22 mouse cellular contexts compared by ENCODE assay signal in genomic region chr13:95637737-95638136, GRCm38 (mm10). TPM values are rescaled to one million over a fixed set of nuclear protein-coding genes. Genes with fewer than 3 reads are reported as not detected.
DNase-seq lines count a peak whose midpoint lies in the region; ATAC-seq and TF ChIP-seq lines count a peak whose summit lies in the region.
"Had no signal": no experiment of that assay in that cellular context is flagged by ENCODE, and none has a peak within 500 bp of the region (broad histone marks: within the 10 kb centered on the region; RNA-seq: fewer than 3 reads in every experiment).

No protein-coding gene starts in this region.

- 92% methylated on average over 10 of the region's 10 CpGs for WGBS in forebrain, embryonic 10.5 days
- 88% methylated on average over 10 of the region's 10 CpGs for WGBS in forebrain, embryonic 11.5 days
- 70% methylated on average over 10 of the region's 10 CpGs for WGBS in heart, embryonic 16.5 days
- WGBS in liver, embryonic 12.5 days (ENCODE audit: insufficient replicate concordance): 55% methylated on average over 10 of the region's 10 CpGs
- 77% methylated on average over 10 of the region's 10 CpGs for WGBS in stomach, embryonic 16.5 days
- WGBS in stomach, postnatal 0 days: 80% methylated on average over 10 of the region's 10 CpGs

- ATAC-seq in forebrain, embryonic 11.5 days (replicated peaks; ENCODE audit: low FRiP score): no peak
- no peak for ATAC-seq in heart, embryonic 16.5 days (replicated peaks; ENCODE audit: extremely low read depth, insufficient read depth, low FRiP score)
- ATAC-seq in liver, embryonic 12.5 days: peak; percentile 42
- ATAC-seq in stomach, embryonic 16.5 days (ENCODE audit: insufficient read depth, low FRiP score): no peak
- no peak for ATAC-seq in stomach, postnatal 0 days (ENCODE audit: low FRiP score, low TSS enrichment)
- ATAC-seq: forebrain, embryonic 14.5 days; inflammation-experienced regulatory T-cells, adult 6 months; Patski had no signal

- H3K27ac ChIP-seq in forebrain, embryonic 10.5 days: peak overlapping the region; percentile 57; the same call in 1 of the 2 replicates
- H3K27ac ChIP-seq in forebrain, embryonic 11.5 days (ENCODE audit: low read depth, low read length): no peak overlapping the region
- H3K27ac ChIP-seq in heart, embryonic 16.5 days (ENCODE audit: low read length): 0 out of 2 replicates have a peak overlapping the region, but pooled peaks have one; percentile 24
- peak overlapping the region; percentile 71 for H3K27ac ChIP-seq in liver, embryonic 12.5 days
- peak overlapping the region; percentile 6; the same call in 1 of the 2 replicates for H3K27ac ChIP-seq in stomach, embryonic 16.5 days (ENCODE audit: low read length)
- no peak overlapping the region for H3K27ac ChIP-seq in stomach, postnatal 0 days (replicated peaks)
- H3K27ac ChIP-seq: left cerebral cortex, adult 2 months; limb, embryonic 12.5 days had no signal

- no peak overlapping the region for H3K4me2 ChIP-seq in forebrain, embryonic 11.5 days (ENCODE audit: low read depth, low read length, severe bottlenecking)
- H3K4me2 ChIP-seq in heart, embryonic 16.5 days (ENCODE audit: low read depth, low read length): no peak overlapping the region
- no peak overlapping the region for H3K4me2 ChIP-seq in liver, embryonic 12.5 days
- H3K4me2 ChIP-seq in stomach, embryonic 16.5 days (ENCODE audit: low read depth, low read length): no peak overlapping the region
- H3K4me2 ChIP-seq in stomach, postnatal 0 days (replicated peaks; ENCODE audit: low read depth): no peak overlapping the region
- H3K4me2 ChIP-seq: limb, embryonic 12.5 days had no signal

- no peak for TF ChIP-seq EP300 in stomach, postnatal 0 days (optimal IDR thresholded peaks at IDR 0.05)

- H3K9ac ChIP-seq in forebrain, embryonic 11.5 days (ENCODE audit: low read length): no peak overlapping the region
- no peak overlapping the region for H3K9ac ChIP-seq in heart, embryonic 16.5 days (ENCODE audit: low read length)
- H3K9ac ChIP-seq in liver, embryonic 12.5 days: no peak overlapping the region
- no peak overlapping the region for H3K9ac ChIP-seq in stomach, embryonic 16.5 days (ENCODE audit: low read length)
- no peak overlapping the region for H3K9ac ChIP-seq in stomach, postnatal 0 days (ENCODE audit: low read length)
- H3K9ac ChIP-seq: limb, embryonic 12.5 days had no signal

- H3K27me3 ChIP-seq in forebrain, embryonic 10.5 days (ENCODE audit: poor library complexity, severe bottlenecking): no peaks in the 10 kb centered on the region
- H3K27me3 ChIP-seq in forebrain, embryonic 11.5 days (ENCODE audit: control insufficient read depth, insufficient read depth, low read length): no peaks in the 10 kb centered on the region
- H3K27me3 ChIP-seq in heart, embryonic 16.5 days (ENCODE audit: control insufficient read depth, insufficient read depth, low read length): no peaks in the 10 kb centered on the region
- H3K27me3 ChIP-seq in liver, embryonic 12.5 days (replicated peaks): no peaks in the 10 kb centered on the region
- no peaks in the 10 kb centered on the region for H3K27me3 ChIP-seq in stomach, embryonic 16.5 days (ENCODE audit: control insufficient read depth, insufficient read depth, low read length)
- no peaks in the 10 kb centered on the region for H3K27me3 ChIP-seq in stomach, postnatal 0 days (ENCODE audit: control insufficient read depth, insufficient read depth, low read length)
- H3K27me3 ChIP-seq: limb, embryonic 12.5 days; Patski had no signal

- no peak for DNase-seq in forebrain, embryonic 10.5 days (ENCODE audit: extremely low spot score, low spot score)
- no peak for DNase-seq in forebrain, embryonic 11.5 days (ENCODE audit: low spot score)
- DNase-seq in heart, adult 8-10 months (ENCODE audit: low spot score): no peak
- no peak for DNase-seq in liver
- DNase-seq in stomach, postnatal 0 days (ENCODE audit: low spot score): no peak
- DNase-seq: adrenal gland, adult 8-10 months; cerebellum, adult 8-10 months; gastrocnemius, postnatal 25 days; kidney, adult 2 months; kidney, postnatal 4 days; layer of hippocampus, adult 9-11 months; lung, adult 2 months; retina, postnatal 1 day; right cerebral cortex, postnatal 4 days had no signal

- no peak for TF ChIP-seq CTCF in stomach, postnatal 0 days (IDR thresholded peaks at IDR 0.05; ENCODE audit: low read depth)

- H3K36me3 ChIP-seq in forebrain, embryonic 10.5 days (replicated peaks): peaks cover 29% of the 10 kb centered on the region
- H3K36me3 ChIP-seq in forebrain, embryonic 11.5 days (ENCODE audit: control insufficient read depth, insufficient read depth, low read length): no peaks in the 10 kb centered on the region; the same call in 1 of the 2 replicates
- no peaks in the 10 kb centered on the region for H3K36me3 ChIP-seq in heart, embryonic 16.5 days (ENCODE audit: control insufficient read depth, insufficient read depth)
- peaks cover 44% of the 10 kb centered on the region for H3K36me3 ChIP-seq in liver, embryonic 12.5 days
- H3K36me3 ChIP-seq in stomach, embryonic 16.5 days (ENCODE audit: control insufficient read depth, insufficient read depth, low read length): no peaks in the 10 kb centered on the region
- H3K36me3 ChIP-seq in stomach, postnatal 0 days (ENCODE audit: control insufficient read depth, insufficient read depth, low read length): no peaks in the 10 kb centered on the region; the same call in 1 of the 2 replicates

- no peaks in the 10 kb centered on the region for H3K9me3 ChIP-seq in forebrain, embryonic 10.5 days
- no peaks in the 10 kb centered on the region for H3K9me3 ChIP-seq in forebrain, embryonic 11.5 days (ENCODE audit: control insufficient read depth, low read length)
- no peaks in the 10 kb centered on the region for H3K9me3 ChIP-seq in heart, embryonic 16.5 days (replicated peaks; ENCODE audit: control insufficient read depth, low read length)
- no peaks in the 10 kb centered on the region for H3K9me3 ChIP-seq in liver, embryonic 12.5 days (replicated peaks)
- H3K9me3 ChIP-seq in stomach, embryonic 16.5 days (replicated peaks; ENCODE audit: control insufficient read depth, low read length): no peaks in the 10 kb centered on the region
- H3K9me3 ChIP-seq in stomach, postnatal 0 days (ENCODE audit: control insufficient read depth, low read length): no peaks in the 10 kb centered on the region
- H3K9me3 ChIP-seq: limb, embryonic 12.5 days had no signal

- peaks cover 21% of the 10 kb centered on the region for H3K4me1 ChIP-seq in forebrain, embryonic 10.5 days
- peaks cover 5% of the 10 kb centered on the region; the same call in 1 of the 2 replicates for H3K4me1 ChIP-seq in forebrain, embryonic 11.5 days (replicated peaks; ENCODE audit: control insufficient read depth, insufficient read depth, low read length)
- peaks cover 19% of the 10 kb centered on the region for H3K4me1 ChIP-seq in heart, embryonic 16.5 days (ENCODE audit: control insufficient read depth, insufficient read depth, low read length)
- H3K4me1 ChIP-seq in liver, embryonic 12.5 days: peaks cover 45% of the 10 kb centered on the region
- H3K4me1 ChIP-seq in stomach, embryonic 16.5 days (ENCODE audit: control insufficient read depth, insufficient read depth, low read length): peaks cover 10% of the 10 kb centered on the region; the same call in 1 of the 2 replicates
- no peaks in the 10 kb centered on the region for H3K4me1 ChIP-seq in stomach, postnatal 0 days (replicated peaks; ENCODE audit: control insufficient read depth, insufficient read depth)

- no peak overlapping the region for H3K4me3 ChIP-seq in forebrain, embryonic 10.5 days
- H3K4me3 ChIP-seq in forebrain, embryonic 11.5 days (ENCODE audit: low read depth, low read length): no peak overlapping the region
- no peak overlapping the region for H3K4me3 ChIP-seq in heart, embryonic 16.5 days (ENCODE audit: low read length)
- H3K4me3 ChIP-seq in liver, embryonic 12.5 days: no peak overlapping the region
- H3K4me3 ChIP-seq in stomach, embryonic 16.5 days (replicated peaks; ENCODE audit: low read length): no peak overlapping the region
- H3K4me3 ChIP-seq in stomach, postnatal 0 days (ENCODE audit: low read depth, low read length): no peak overlapping the region
- H3K4me3 ChIP-seq: left cerebral cortex, adult 2 months; limb, embryonic 12.5 days had no signal

RNA-seq across cellular contexts. Expression of gene F2r, which starts 19.4 kb away (rescaled TPM):
- polyA plus RNA-seq in forebrain, embryonic 10.5 days (2016; fragmentation: Nextera tagmentation; extraction: Ambion mirVana): 106 and 110 TPM in 2 replicates
- 121 and 122 TPM in 2 replicates for polyA plus RNA-seq in forebrain, embryonic 11.5 days (2014; fragmentation: Nextera tagmentation; extraction: Ambion mirVana)
- 96.3 and 107 TPM in 2 replicates for polyA plus RNA-seq in heart, embryonic 16.5 days (2015; fragmentation: Nextera tagmentation; extraction: Ambion mirVana)
- total RNA-seq in heart, adult 8-10 months (2022): 10 to 100 TPM; 19.6 to 24.5 (median 21.5) TPM
- polyA plus RNA-seq in liver, embryonic 12.5 days (2016; fragmentation: Nextera tagmentation; extraction: Ambion mirVana): 84.2 and 84.3 TPM in 2 replicates
- 62.5 and 65.0 TPM in 2 replicates for polyA plus RNA-seq in stomach, embryonic 16.5 days (2015; fragmentation: Nextera tagmentation; extraction: Ambion mirVana)
- 20.1 and 23.0 TPM in 2 replicates for polyA plus RNA-seq in stomach, postnatal 0 days (2015; fragmentation: Nextera tagmentation; extraction: Ambion mirVana)

RNA-seq across cellular contexts. Expression of gene F2rl2, which starts 58.9 kb away (rescaled TPM):
- polyA plus RNA-seq in forebrain, embryonic 10.5 days (2016; fragmentation: Nextera tagmentation; extraction: Ambion mirVana): 1.9 and 2.2 TPM in 2 replicates
- polyA plus RNA-seq in forebrain, embryonic 11.5 days (2014; fragmentation: Nextera tagmentation; extraction: Ambion mirVana): 2.3 and 3.1 TPM in 2 replicates
- polyA plus RNA-seq in heart, embryonic 16.5 days (2015; fragmentation: Nextera tagmentation; extraction: Ambion mirVana): 0.37 and 0.72 TPM in 2 replicates
- total RNA-seq in heart, adult 8-10 months (2022): under 1 TPM in 2 of 4 experiments, not detected in 2; 0.19 to 0.32 TPM
- polyA plus RNA-seq in liver, embryonic 12.5 days (2016; fragmentation: Nextera tagmentation; extraction: Ambion mirVana): 22.0 and 23.5 TPM in 2 replicates
- 0.28 and 0.31 TPM in 2 replicates for polyA plus RNA-seq in stomach, embryonic 16.5 days (2015; fragmentation: Nextera tagmentation; extraction: Ambion mirVana)
- polyA plus RNA-seq in stomach, postnatal 0 days (2015; fragmentation: Nextera tagmentation; extraction: Ambion mirVana): 0.18 and 0.21 TPM in 2 replicates
- total RNA-seq: gastrocnemius, postnatal 25 days had no signal
- polyA plus RNA-seq: Patski had no signal

Comparison
In these comparisons a context has a peak if more than half of its experiments do, and no peak if none do; other contexts are left out.
1. H3K27ac ChIP-seq: peak in forebrain, embryonic 10.5 days (single experiment), heart, embryonic 16.5 days (single experiment), liver, embryonic 12.5 days (single experiment) and stomach, embryonic 16.5 days (single experiment); none in forebrain, embryonic 11.5 days (single experiment) and stomach, postnatal 0 days (single experiment).